Mouse (Mus musculus) kidney, postnatal 0 days (tissue): ENCODE data around the gene Dnah11. TPM values are rescaled to one million over a fixed set of nuclear protein-coding genes. Genes with fewer than 3 reads are reported as not detected.

Source experiments
- ATAC-seq: fragments of 200-750 bp; cut with Nextera tagmentation; replicated peaks from 2 replicates; pipeline ENCODE4 v1.8.0; 2017; ENCODE audit warnings: low read depth, moderate number of reproducible peaks, moderate TSS enrichment, moderate library complexity; ENCODE audit not compliant: low FRiP score
- DNase-seq: peaks from one replicate; pipeline ENCODE4 v3.0.0-alpha.2; 2016; ENCODE audit warnings: low spot score
- H3K27ac ChIP-seq: fragments of 300-500 bp; sonication (generic); 2 replicates; pipeline ENCODE4 v1.5.1; 2014; ENCODE audit warnings: mild to moderate bottlenecking
- H3K27me3 ChIP-seq: fragments of 300-500 bp; sonication (generic); 2 replicates; pipeline ENCODE4 v1.6.1; 2014; ENCODE audit warnings: low read length, mixed read lengths; ENCODE audit not compliant: insufficient read depth
- H3K36me3 ChIP-seq: fragments of 300-500 bp; sonication (generic); 2 replicates; pipeline ENCODE4 v1.6.1; 2014; ENCODE audit warnings: low read length, mixed read lengths; ENCODE audit not compliant: insufficient read depth
- H3K4me1 ChIP-seq: fragments of 300-500 bp; sonication (generic); replicated peaks from 2 replicates; pipeline ENCODE4 v1.6.1; 2014; ENCODE audit warnings: antibody characterized with exemption, low read length, mixed read lengths; ENCODE audit not compliant: insufficient read depth
- H3K4me2 ChIP-seq: fragments of 300-500 bp; sonication (generic); 2 replicates; pipeline ENCODE4 v1.6.1; 2014; ENCODE audit warnings: mild to moderate bottlenecking, low read length, moderate library complexity, mixed read lengths
- H3K4me3 ChIP-seq: fragments of 300-500 bp; sonication (generic); replicated peaks from 2 replicates; pipeline ENCODE4 v1.5.1; 2014; ENCODE audit warnings: low read depth, low read length
- H3K9ac ChIP-seq: fragments of 300-500 bp; sonication (generic); 2 replicates; pipeline ENCODE4 v1.6.1; 2014; ENCODE audit warnings: low read depth, low read length
- H3K9me3 ChIP-seq: fragments of 300-500 bp; sonication (generic); replicated peaks from 2 replicates; pipeline ENCODE4 v1.6.1; 2016; ENCODE audit warnings: low read length, inconsistent platforms, mixed read lengths
- CTCF ChIP-seq: IDR thresholded peaks from 2 replicates; pipeline ENCODE4 v1.5.1; 2016; ENCODE audit warnings: antibody characterized with exemption, low read depth, mild to moderate bottlenecking, moderate library complexity
- WGBS: fragments of 180-500 bp; shearing (Covaris S2); extraction: QIAGEN DNeasy Blood & Tissue Kit; methylation state at CpG from one replicate; pipeline ENCODE4 v1.1.7; 2014; 5-methylcytosine and 5-hydroxymethylcytosine counted together
- polyA plus RNA-seq: library from polyadenylated mRNA; unstranded; fragments of >200 nt; fragmentation: Nextera tagmentation; extraction: Ambion mirVana; gene quantifications from 2 replicates; pipeline ENCODE4 v1.2.1, GENCODE M21; 2015

The Dnah11 gene
- polyA plus RNA-seq, 1 experiment from 2014 or later, result 1.3 TPM

DNA sequence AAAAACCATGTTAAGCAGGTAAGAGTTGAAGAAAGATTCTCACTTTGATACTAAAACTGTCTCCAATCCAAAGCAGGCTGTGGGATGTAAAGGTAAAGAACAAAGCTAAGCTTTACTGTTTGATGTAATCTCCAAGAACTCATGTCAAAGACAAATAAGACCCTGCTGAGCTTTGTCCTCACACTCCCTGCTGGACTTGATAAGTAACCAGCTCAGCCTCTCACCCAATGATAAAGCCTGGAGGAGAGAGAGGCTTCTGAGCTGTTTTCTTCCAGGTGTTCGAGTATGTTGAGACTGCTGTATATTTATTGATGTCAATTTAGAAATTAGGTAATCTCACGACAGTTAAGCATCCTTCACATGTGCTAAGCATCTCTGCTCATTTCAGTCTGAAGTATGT is 11.2 kb downstream of the Dnah11 start:
- ATAC-seq, result no peak
- 60% methylated on average over 2 of the region's 2 CpGs for WGBS

DNA sequence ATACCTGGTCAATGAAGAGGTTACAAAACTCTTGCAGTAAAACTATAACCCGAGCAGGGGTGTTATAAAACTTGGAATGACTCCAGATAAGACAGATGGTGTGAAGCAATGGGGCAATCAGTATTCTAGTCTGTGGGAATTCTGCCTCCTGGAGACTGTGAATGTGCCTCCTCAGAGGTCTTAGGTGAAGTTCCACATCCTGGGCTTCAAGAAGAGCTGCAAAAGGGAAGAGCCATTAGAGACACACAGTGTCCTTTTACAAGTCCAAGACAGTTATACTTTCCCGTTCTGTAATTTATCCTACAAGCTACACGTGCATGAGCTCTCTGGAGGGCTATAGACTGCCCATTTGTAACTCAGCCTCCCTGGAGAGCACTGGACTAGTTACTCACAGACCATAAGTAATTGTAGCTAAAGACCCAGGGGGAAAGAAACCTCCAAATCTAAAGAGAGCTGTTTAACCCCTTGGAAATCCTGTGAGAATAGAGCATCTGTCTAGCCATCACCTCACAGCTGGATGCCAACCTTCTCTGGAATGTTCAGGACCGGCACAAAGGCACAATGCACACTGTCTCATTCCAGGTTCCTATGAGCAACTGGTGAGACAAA is 11.9 kb downstream of the Dnah11 start:
- Histone ChIP-seq H3K36me3 (no peaks in the 10 kb centered on the region), H3K4me3 (no peak overlapping the region), H3K4me1 (no peaks in the 10 kb centered on the region), H3K9ac (no peak overlapping the region), H3K27me3 (no peaks in the 10 kb centered on the region), H3K9me3 (no peaks in the 10 kb centered on the region), H3K27ac (no peak overlapping the region), H3K4me2 (no peak overlapping the region)
- DNase-seq (peak; percentile 30), ATAC-seq (no peak)
- WGBS, result 15% methylated on average over 4 of the region's 4 CpGs
- TF ChIP-seq CTCF, result no peak

More for the DNA sequence above, 11.2 kb downstream of the Dnah11 start:
- Histone ChIP-seq H3K27ac (no peak overlapping the region), H3K9ac (no peak overlapping the region), H3K36me3 (no peaks in the 10 kb centered on the region), H3K4me2 (no peak overlapping the region), H3K4me3 (no peak overlapping the region), H3K4me1 (no peaks in the 10 kb centered on the region), H3K9me3 (no peaks in the 10 kb centered on the region), H3K27me3 (no peaks in the 10 kb centered on the region)
- TF ChIP-seq CTCF, result no peak
- no peak for DNase-seq

DNA sequence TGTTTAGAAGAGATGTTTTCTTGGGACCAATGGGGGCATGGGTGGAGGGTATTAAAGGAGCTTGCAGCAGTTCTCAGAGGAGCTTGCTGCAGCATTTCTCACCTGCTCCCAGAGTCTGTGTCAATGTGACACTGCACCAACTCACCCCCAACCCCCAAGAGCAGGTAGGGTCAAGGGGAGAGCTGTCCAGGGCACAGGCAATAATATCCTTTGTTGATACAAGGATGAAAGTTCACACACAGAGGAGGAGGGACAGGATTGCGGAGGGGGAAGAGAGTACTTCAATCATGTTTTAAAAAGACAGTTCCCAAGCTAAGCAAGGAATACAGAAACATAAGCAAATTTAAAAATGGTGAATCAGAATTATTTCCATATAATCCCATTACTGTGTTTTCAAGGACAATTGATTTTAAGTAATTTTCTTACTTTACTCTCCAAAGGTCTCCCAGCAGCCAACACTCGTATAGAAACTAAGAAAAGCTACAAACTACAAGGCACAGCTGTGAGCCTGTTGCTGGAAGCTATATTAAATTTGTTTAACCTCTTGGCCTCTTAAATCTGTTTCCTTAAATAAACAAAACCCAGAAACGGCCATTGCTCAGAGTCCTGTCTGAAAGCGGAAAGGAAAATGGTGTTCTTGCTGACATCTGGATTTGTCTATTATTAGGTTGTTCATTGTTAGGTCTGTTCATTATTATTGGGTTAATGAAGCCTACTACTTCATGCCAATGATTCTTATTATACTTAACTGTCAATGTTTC is 12.5 kb downstream of the Dnah11 start:
- H3K9ac ChIP-seq, result no peak overlapping the region
- no peak overlapping the region for H3K4me3 ChIP-seq
- H3K4me1 ChIP-seq, result no peaks in the 10 kb centered on the region
- WGBS, result 16% methylated on average over 4 of the region's 4 CpGs
- ATAC-seq (no peak; the same call in 1 of the 2 replicates), DNase-seq (peak; percentile 79)
- no peaks in the 10 kb centered on the region for H3K9me3 ChIP-seq
- no peaks in the 10 kb centered on the region for H3K27me3 ChIP-seq
- H3K27ac ChIP-seq, result no peak overlapping the region
- TF ChIP-seq CTCF, result no peak
- no peak overlapping the region; the same call in 1 of the 2 replicates for H3K4me2 ChIP-seq
- no peaks in the 10 kb centered on the region for H3K36me3 ChIP-seq

DNA sequence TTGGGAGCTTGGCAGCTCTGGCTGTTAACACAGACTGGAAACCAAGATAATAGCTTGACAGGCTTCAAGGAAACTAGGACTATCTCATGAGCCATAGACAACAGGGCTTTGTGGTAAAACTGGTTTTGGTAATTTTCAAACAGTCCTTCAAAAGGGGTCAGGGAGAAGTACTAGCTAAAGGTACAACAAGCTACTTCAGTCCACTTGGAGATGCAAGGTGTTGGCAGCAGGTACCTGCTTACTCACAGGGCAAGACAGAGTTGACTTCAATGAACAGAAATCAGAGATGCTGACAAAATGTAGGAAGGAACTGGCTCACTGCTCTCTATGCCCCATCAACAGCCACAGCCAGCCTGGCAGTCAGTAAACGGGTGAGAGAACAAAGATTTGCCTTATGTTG is 14.1 kb downstream of the Dnah11 start:
- no peaks in the 10 kb centered on the region for H3K4me1 ChIP-seq
- 71% methylated on average over 1 of the region's 1 CpGs for WGBS
- H3K4me3 ChIP-seq, result no peak overlapping the region
- no peak for ATAC-seq
- H3K9ac ChIP-seq, result no peak overlapping the region
- H3K27ac ChIP-seq, result no peak overlapping the region
- H3K4me2 ChIP-seq, result no peak overlapping the region
- no peak for DNase-seq
- no peaks in the 10 kb centered on the region for H3K9me3 ChIP-seq
- no peaks in the 10 kb centered on the region for H3K36me3 ChIP-seq
- no peaks in the 10 kb centered on the region for H3K27me3 ChIP-seq
- no peak for TF ChIP-seq CTCF

DNA sequence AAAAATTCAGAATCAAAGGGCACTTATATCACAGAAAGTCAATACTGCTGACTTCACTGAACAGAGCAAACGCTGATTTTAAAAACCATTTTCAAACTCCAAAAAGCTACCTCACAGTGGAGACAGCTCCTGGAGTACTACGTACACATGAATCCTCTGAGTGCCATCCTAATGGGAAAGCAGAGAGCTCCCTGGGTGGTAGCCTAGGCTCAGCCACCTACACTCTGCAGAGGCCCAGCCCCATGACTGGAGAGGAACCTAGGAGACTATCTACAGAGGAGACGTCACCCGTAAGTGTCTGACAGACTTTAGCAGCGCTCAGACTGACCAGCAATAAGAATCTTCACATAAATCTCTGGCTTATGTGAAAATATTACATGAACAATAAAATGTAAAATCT is 21.1 kb downstream of the Dnah11 start:
- Histone ChIP-seq H3K9ac (no peak overlapping the region), H3K27me3 (no peaks in the 10 kb centered on the region), H3K4me1 (no peaks in the 10 kb centered on the region), H3K4me3 (no peak overlapping the region), H3K4me2 (no peak overlapping the region), H3K9me3 (no peaks in the 10 kb centered on the region), H3K36me3 (no peaks in the 10 kb centered on the region), H3K27ac (no peak overlapping the region)
- 88% methylated on average over 5 of the region's 5 CpGs for WGBS
- TF ChIP-seq CTCF, result no peak
- ATAC-seq (no peak), DNase-seq (no peak)

DNA sequence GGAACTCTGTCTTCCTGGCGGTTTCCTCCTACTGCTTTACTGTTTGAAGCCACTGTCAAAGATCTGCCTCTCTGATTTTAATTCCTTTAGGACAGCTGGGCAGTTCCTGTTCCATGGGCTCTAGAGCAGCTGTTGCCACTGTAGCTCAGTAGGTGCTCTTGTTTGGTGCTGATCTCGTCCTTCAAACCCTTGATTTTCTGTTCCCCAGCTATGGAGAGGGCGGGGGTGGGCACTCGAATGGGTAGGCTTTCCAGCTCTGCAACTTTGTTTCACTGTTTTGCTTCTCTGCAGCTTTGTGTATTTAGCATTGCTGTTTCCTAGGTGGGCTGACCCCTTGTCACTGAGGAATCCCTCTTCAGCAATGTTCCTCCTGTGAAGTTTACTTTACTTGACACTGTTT is 34.1 kb downstream of the Dnah11 start:
- ATAC-seq (no peak), DNase-seq (peak; percentile 7)
- H3K4me1 ChIP-seq, result no peaks in the 10 kb centered on the region
- no peaks in the 10 kb centered on the region for H3K36me3 ChIP-seq
- no peak overlapping the region for H3K9ac ChIP-seq
- no peak overlapping the region for H3K4me2 ChIP-seq
- H3K27me3 ChIP-seq, result no peaks in the 10 kb centered on the region
- H3K9me3 ChIP-seq, result no peaks in the 10 kb centered on the region; the same call in 1 of the 2 replicates
- 20% methylated on average over 4 of the region's 4 CpGs for WGBS
- H3K27ac ChIP-seq, result no peak overlapping the region
- TF ChIP-seq CTCF, result no peak
- no peak overlapping the region for H3K4me3 ChIP-seq
